Mouse (Mus musculus) forebrain, embryonic 10.5 days (tissue): ENCODE measurements around the gene Nptxr. TPM values are rescaled to one million over a fixed set of nuclear protein-coding genes. Genes with fewer than 3 reads are reported as not detected.

Experiments
- DNase-seq: peaks from one replicate; pipeline ENCODE4 v3.0.0-alpha.2; 2017; ENCODE audit warnings: low spot score; ENCODE audit errors: extremely low spot score
- H3K27ac ChIP-seq: fragments of 300-500 bp; sonication (generic); 2 replicates; pipeline ENCODE4 v1.5.1; 2016; ENCODE audit warnings: mild to moderate bottlenecking
- H3K27me3 ChIP-seq: fragments of 300-500 bp; sonication (generic); 2 replicates; pipeline ENCODE4 v1.6.1; 2016; ENCODE audit warnings: mild to moderate bottlenecking; ENCODE audit not compliant: poor library complexity, severe bottlenecking
- H3K36me3 ChIP-seq: fragments of 300-500 bp; sonication (generic); replicated peaks from 2 replicates; pipeline ENCODE4 v1.6.1; 2016; ENCODE audit warnings: mild to moderate bottlenecking, moderate library complexity
- H3K4me1 ChIP-seq: fragments of 300-500 bp; sonication (generic); 2 replicates; pipeline ENCODE4 v1.6.1; 2016
- H3K4me3 ChIP-seq: fragments of 300-500 bp; sonication (generic); 2 replicates; pipeline ENCODE4 v1.5.1; 2016; ENCODE audit warnings: mild to moderate bottlenecking, moderate library complexity
- H3K9me3 ChIP-seq: fragments of 300-500 bp; sonication (generic); 2 replicates; pipeline ENCODE4 v1.6.1; 2016; ENCODE audit warnings: mild to moderate bottlenecking, moderate library complexity
- WGBS: fragments of 180-500 bp; shearing (Covaris S2); methylation state at CpG from one replicate; pipeline ENCODE4 v1.1.7; 2016; 5-methylcytosine and 5-hydroxymethylcytosine counted together
- polyA plus RNA-seq: library from polyadenylated mRNA; unstranded; fragments of >200 nt; fragmentation: Nextera tagmentation; extraction: Ambion mirVana; gene quantifications from 2 replicates; pipeline ENCODE4 v1.2.1, GENCODE M21; 2016

The Nptxr gene
- polyA plus RNA-seq, 1 experiment from 2014 or later = 1.6 TPM

- no peaks in the 10 kb centered on the region for H3K36me3 ChIP-seq
- 81% methylated on average over 4 of the region's 4 CpGs for WGBS
- no peak for DNase-seq
- peaks cover 45% of the 10 kb centered on the region for H3K27me3 ChIP-seq
- H3K27ac ChIP-seq = no peak overlapping the region
- no peaks in the 10 kb centered on the region for H3K9me3 ChIP-seq
- peaks cover 13% of the 10 kb centered on the region for H3K4me1 ChIP-seq
- H3K4me3 ChIP-seq = no peak overlapping the region
Measured at GRCm38 (mm10) chr15:79810997-79811396, 6.4 kb upstream of the Nptxr start.

GRCm38 (mm10) chr15:79810061-79810460 is 5.5 kb upstream of the Nptxr start:
- no peak for DNase-seq
- H3K27me3 ChIP-seq = peaks cover 54% of the 10 kb centered on the region
- no peak overlapping the region for H3K27ac ChIP-seq
- no peaks in the 10 kb centered on the region for H3K36me3 ChIP-seq
- WGBS = 84% methylated on average over 3 of the region's 3 CpGs
- no peak overlapping the region for H3K4me3 ChIP-seq
- H3K9me3 ChIP-seq = no peaks in the 10 kb centered on the region
- peaks cover 9% of the 10 kb centered on the region for H3K4me1 ChIP-seq

GRCm38 (mm10) chr15:79808658-79809057 is 4.1 kb upstream of the Nptxr start:
- H3K4me1 ChIP-seq = peaks cover 19% of the 10 kb centered on the region
- WGBS = 65% methylated on average over 5 of the region's 5 CpGs
- DNase-seq = no peak
- peaks cover 68% of the 10 kb centered on the region for H3K27me3 ChIP-seq
- no peak overlapping the region for H3K27ac ChIP-seq
- H3K9me3 ChIP-seq = no peaks in the 10 kb centered on the region
- H3K36me3 ChIP-seq = no peaks in the 10 kb centered on the region
- no peak overlapping the region for H3K4me3 ChIP-seq

- H3K4me1 ChIP-seq = peaks cover 20% of the 10 kb centered on the region
- H3K36me3 ChIP-seq = no peaks in the 10 kb centered on the region
- no peak overlapping the region for H3K4me3 ChIP-seq
- no peak for DNase-seq
- no peaks in the 10 kb centered on the region for H3K9me3 ChIP-seq
- no peak overlapping the region for H3K27ac ChIP-seq
- WGBS = 38% methylated on average over 5 of the region's 5 CpGs
- H3K27me3 ChIP-seq = peaks cover 74% of the 10 kb centered on the region
Measured at GRCm38 (mm10) chr15:79808114-79808513, 3.5 kb upstream of the Nptxr start.

- peaks cover 83% of the 10 kb centered on the region for H3K27me3 ChIP-seq
- H3K4me1 ChIP-seq = peaks cover 20% of the 10 kb centered on the region
- H3K4me3 ChIP-seq = no peak overlapping the region
- H3K9me3 ChIP-seq = no peaks in the 10 kb centered on the region
- H3K27ac ChIP-seq = no peak overlapping the region
- WGBS = 59% methylated on average over 1 of the region's 1 CpGs
- no peaks in the 10 kb centered on the region for H3K36me3 ChIP-seq
- DNase-seq = no peak
Measured at GRCm38 (mm10) chr15:79807050-79807449, 2.5 kb upstream of the Nptxr start.

GRCm38 (mm10) chr15:79805246-79805645 is 680 bp upstream of the Nptxr start:
- H3K4me3 ChIP-seq = peak overlapping the region; percentile 73
- WGBS = 21% methylated on average over 8 of the region's 8 CpGs
- H3K27me3 ChIP-seq = peaks cover 92% of the 10 kb centered on the region
- no peaks in the 10 kb centered on the region for H3K9me3 ChIP-seq
- no peak for DNase-seq
- no peaks in the 10 kb centered on the region for H3K36me3 ChIP-seq
- peaks cover 20% of the 10 kb centered on the region for H3K4me1 ChIP-seq
- 0 out of 2 replicates have a peak overlapping the region, but pooled peaks have one; percentile 79 for H3K27ac ChIP-seq

- Histone ChIP-seq H3K27me3 (peaks cover 87% of the 10 kb centered on the region), H3K36me3 (no peaks in the 10 kb centered on the region), H3K27ac (peak overlapping the region; percentile 79), H3K9me3 (no peaks in the 10 kb centered on the region), H3K4me1 (peaks cover 20% of the 10 kb centered on the region), H3K4me3 (peak overlapping the region; percentile 73)
- DNase-seq = no peak
- 5% methylated on average over 81 of the region's 81 CpGs for WGBS
Measured at GRCm38 (mm10) chr15:79803533-79804351, 824 bp downstream of the Nptxr start.

- Histone ChIP-seq H3K4me1 (peaks cover 20% of the 10 kb centered on the region), H3K27me3 (peaks cover 74% of the 10 kb centered on the region), H3K9me3 (no peaks in the 10 kb centered on the region), H3K27ac (no peak overlapping the region), H3K4me3 (no peak overlapping the region), H3K36me3 (no peaks in the 10 kb centered on the region)
- no peak for DNase-seq
- 81% methylated on average over 4 of the region's 4 CpGs for WGBS
Measured at GRCm38 (mm10) chr15:79802304-79802703, 2.3 kb downstream of the Nptxr start.

- no peaks in the 10 kb centered on the region for H3K36me3 ChIP-seq
- peaks cover 20% of the 10 kb centered on the region for H3K4me1 ChIP-seq
- 75% methylated on average over 2 of the region's 2 CpGs for WGBS
- no peak for DNase-seq
- no peak overlapping the region for H3K27ac ChIP-seq
- H3K4me3 ChIP-seq = no peak overlapping the region
- H3K27me3 ChIP-seq = peaks cover 68% of the 10 kb centered on the region
- no peaks in the 10 kb centered on the region for H3K9me3 ChIP-seq
Measured at GRCm38 (mm10) chr15:79801646-79802045, 2.9 kb downstream of the Nptxr start.

GRCm38 (mm10) chr15:79800701-79801100 is 3.9 kb downstream of the Nptxr start:
- Histone ChIP-seq H3K9me3 (no peaks in the 10 kb centered on the region), H3K36me3 (no peaks in the 10 kb centered on the region), H3K27me3 (peaks cover 58% of the 10 kb centered on the region), H3K4me1 (peaks cover 20% of the 10 kb centered on the region), H3K4me3 (no peak overlapping the region), H3K27ac (no peak overlapping the region)
- DNase-seq = no peak
- WGBS = 64% methylated on average over 11 of the region's 11 CpGs

- no peaks in the 10 kb centered on the region for H3K9me3 ChIP-seq
- DNase-seq = no peak
- H3K27me3 ChIP-seq = peaks cover 46% of the 10 kb centered on the region
- H3K27ac ChIP-seq = no peak overlapping the region
- no peaks in the 10 kb centered on the region for H3K36me3 ChIP-seq
- peaks cover 3% of the 10 kb centered on the region; the same call in 1 of the 2 replicates for H3K4me1 ChIP-seq
- no peak overlapping the region for H3K4me3 ChIP-seq
- 90% methylated on average over 10 of the region's 10 CpGs for WGBS
Measured at GRCm38 (mm10) chr15:79798591-79798990, 6.0 kb downstream of the Nptxr start.

GRCm38 (mm10) chr15:79797680-79798079 is 6.9 kb downstream of the Nptxr start:
- Histone ChIP-seq H3K36me3 (no peaks in the 10 kb centered on the region), H3K27me3 (peaks cover 46% of the 10 kb centered on the region), H3K4me3 (no peak overlapping the region), H3K9me3 (no peaks in the 10 kb centered on the region), H3K4me1 (peaks cover 2% of the 10 kb centered on the region), H3K27ac (no peak overlapping the region)
- no peak for DNase-seq
- WGBS = 87% methylated on average over 8 of the region's 8 CpGs

GRCm38 (mm10) chr15:79797096-79797495 is 7.5 kb downstream of the Nptxr start:
- Histone ChIP-seq H3K27ac (no peak overlapping the region), H3K9me3 (no peaks in the 10 kb centered on the region), H3K4me1 (peaks cover 6% of the 10 kb centered on the region), H3K27me3 (peaks cover 46% of the 10 kb centered on the region), H3K4me3 (no peak overlapping the region), H3K36me3 (no peaks in the 10 kb centered on the region)
- no peak for DNase-seq
- 90% methylated on average over 7 of the region's 7 CpGs for WGBS
